Mouse (Mus musculus): ENCODE results near the gene Ptprs.

The Ptprs gene

GRCm38 (mm10) chr17:56424726-56425583 is 51.3 kb downstream of the Ptprs start:
- DNase-seq (ENCODE audit: low read depth, low spot score): no peak

GRCm38 (mm10) chr17:56420022-56420421 is 56.3 kb downstream of the Ptprs start:
- DNase-seq (ENCODE audit: low read depth, low spot score): no peak

GRCm38 (mm10) chr17:56418304-56418703 is 58.0 kb downstream of the Ptprs start:
- DNase-seq (ENCODE audit: low read depth, low spot score): no peak

- no peak for DNase-seq (ENCODE audit: low read depth, low spot score)
Observed at GRCm38 (mm10) chr17:56414785-56415184, 61.5 kb downstream of the Ptprs start.

- no peak for DNase-seq (ENCODE audit: low read depth, low spot score)
Observed at GRCm38 (mm10) chr17:56413113-56413512, 63.2 kb downstream of the Ptprs start.

- no peak for DNase-seq (ENCODE audit: low read depth, low spot score)
Observed at GRCm38 (mm10) chr17:56411437-56411836, 64.8 kb downstream of the Ptprs start.

- DNase-seq (ENCODE audit: low read depth, low spot score): no peak
Observed at GRCm38 (mm10) chr17:56409759-56410158, 66.5 kb downstream of the Ptprs start.

- DNase-seq (ENCODE audit: low read depth, low spot score): no peak
Observed at GRCm38 (mm10) chr17:56408965-56409625, 67.2 kb downstream of the Ptprs start.

GRCm38 (mm10) chr17:56407379-56407778 is 68.9 kb downstream of the Ptprs start:
- no peak for DNase-seq (ENCODE audit: low read depth, low spot score)

GRCm38 (mm10) chr17:56406878-56407277 is 69.4 kb downstream of the Ptprs start:
- no peak for DNase-seq (ENCODE audit: low read depth, low spot score)

- DNase-seq (ENCODE audit: low read depth, low spot score): no peak
Observed at GRCm38 (mm10) chr17:56405856-56406840, 70.1 kb downstream of the Ptprs start.

- no peak for DNase-seq (ENCODE audit: low read depth, low spot score)
Observed at GRCm38 (mm10) chr17:56405341-56405740, 70.9 kb downstream of the Ptprs start.

GRCm38 (mm10) chr17:56401051-56401521 is 75.2 kb downstream of the Ptprs start:
- DNase-seq (ENCODE audit: low read depth, low spot score): no peak

GRCm38 (mm10) chr17:56400221-56400620 is 76.1 kb downstream of the Ptprs start:
- DNase-seq (ENCODE audit: low read depth, low spot score): no peak

GRCm38 (mm10) chr17:56396051-56396450 is 80.2 kb downstream of the Ptprs start:
- DNase-seq (ENCODE audit: low read depth, low spot score): no peak

- no peak for DNase-seq (ENCODE audit: low read depth, low spot score)
Observed at GRCm38 (mm10) chr17:56393889-56394288, 82.4 kb downstream of the Ptprs start.

GRCm38 (mm10) chr17:56393238-56393637 is 83.0 kb downstream of the Ptprs start:
- no peak for DNase-seq (ENCODE audit: low read depth, low spot score)

GRCm38 (mm10) chr17:56387612-56388011 is 88.7 kb downstream of the Ptprs start:
- DNase-seq (ENCODE audit: low read depth, low spot score): no peak

- DNase-seq (ENCODE audit: low read depth, low spot score): no peak
Observed at GRCm38 (mm10) chr17:56384903-56385302, 91.4 kb downstream of the Ptprs start.

- DNase-seq (ENCODE audit: low read depth, low spot score): no peak
Observed at GRCm38 (mm10) chr17:56382997-56383396, 93.3 kb downstream of the Ptprs start.

GRCm38 (mm10) chr17:56381183-56381582 is 95.1 kb downstream of the Ptprs start:
- DNase-seq (ENCODE audit: low read depth, low spot score): no peak

GRCm38 (mm10) chr17:56380286-56380685 is 96.0 kb downstream of the Ptprs start:
- no peak for DNase-seq (ENCODE audit: low read depth, low spot score)

Measured in retina, adult 2 months (tissue).